14 mouse cellular contexts compared by ENCODE assay signal in the genomic region with DNA sequence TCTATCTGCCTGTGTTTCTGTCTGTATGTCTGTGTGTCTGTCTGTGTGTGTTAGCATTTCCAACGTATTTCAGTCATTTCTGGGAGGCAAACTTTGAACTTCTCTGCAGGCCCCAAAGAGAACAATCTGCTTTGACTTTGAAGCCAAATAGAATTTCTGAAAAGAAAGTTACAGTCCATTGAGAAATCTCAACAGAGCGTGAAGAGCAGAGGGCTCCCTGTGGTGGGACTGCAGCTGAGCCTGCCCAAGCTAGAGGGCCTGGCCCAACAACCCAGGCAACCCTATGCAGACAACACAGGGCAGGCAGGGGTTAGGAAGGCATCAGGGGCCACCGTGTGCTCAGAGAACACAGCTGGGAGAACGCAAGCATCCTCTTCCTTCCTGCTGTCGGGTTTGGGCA.
DNase-seq lines count a peak whose midpoint lies in the region; ATAC-seq and TF ChIP-seq lines count a peak whose summit lies in the region.
"Had no signal": no experiment of that assay in that cellular context is flagged by ENCODE, and none has a peak within 500 bp of the region (broad histone marks: within the 10 kb centered on the region; RNA-seq: fewer than 3 reads in every experiment).

No protein-coding gene starts in this region.

- no peaks in the 10 kb centered on the region for H3K9me3 ChIP-seq in forebrain, embryonic 14.5 days (replicated peaks; ENCODE audit: control insufficient read depth, low read length)
- no peaks in the 10 kb centered on the region for H3K9me3 ChIP-seq in forebrain, embryonic 12.5 days
- H3K9me3 ChIP-seq: heart, embryonic 13.5 days; hindbrain, embryonic 15.5 days; liver, embryonic 12.5 days had no signal

- H3K4me3 ChIP-seq in forebrain, embryonic 14.5 days (ENCODE audit: low read depth, low read length) = no peak overlapping the region
- H3K4me3 ChIP-seq in forebrain, embryonic 12.5 days (replicated peaks) = no peak overlapping the region
- no peak overlapping the region for H3K4me3 ChIP-seq in gastrocnemius, adult 2 months
- H3K4me3 ChIP-seq: heart, embryonic 13.5 days; hindbrain, embryonic 15.5 days; liver, embryonic 12.5 days had no signal

- no peak for TF ChIP-seq CTCF in brain, embryonic 14.5 days (IDR thresholded peaks at IDR 0.05; ENCODE audit: borderline replicate concordance, extremely low read depth, insufficient read depth, insufficient read length)
- TF ChIP-seq CTCF in gastrocnemius, adult 2 months (IDR thresholded peaks at IDR 0.05) = no peak

- H3K36me3 ChIP-seq in forebrain, embryonic 14.5 days (ENCODE audit: control insufficient read depth, insufficient read depth, low read length) = no peaks in the 10 kb centered on the region
- H3K36me3 ChIP-seq in forebrain, embryonic 12.5 days (replicated peaks) = no peaks in the 10 kb centered on the region
- H3K36me3 ChIP-seq: heart, embryonic 13.5 days; hindbrain, embryonic 15.5 days; liver, embryonic 12.5 days had no signal

- no peak overlapping the region for H3K4me2 ChIP-seq in forebrain, embryonic 14.5 days (ENCODE audit: low read length)
- no peak overlapping the region for H3K4me2 ChIP-seq in forebrain, embryonic 12.5 days
- H3K4me2 ChIP-seq: heart, embryonic 13.5 days; hindbrain, embryonic 15.5 days; liver, embryonic 12.5 days had no signal

- no peak for ATAC-seq in forebrain, embryonic 14.5 days
- no peak for ATAC-seq in forebrain, embryonic 12.5 days (ENCODE audit: low FRiP score)
- ATAC-seq: liver, embryonic 12.5 days had no signal

- DNase-seq in forebrain, embryonic 14.5 days (ENCODE audit: low spot score) = peak; percentile 14
- peak; percentile 32 for DNase-seq in brain, embryonic 14.5 days (ENCODE audit: low read depth)
- peak; percentile 50 for DNase-seq in kidney, adult 11 months
- DNase-seq in kidney, postnatal 14 days = peak; percentile 39
- DNase-seq in lung, postnatal 36 days = no peak
- no peak for DNase-seq in right cerebral cortex, postnatal 36 days (ENCODE audit: low spot score in 2 of 2)
- DNase-seq in gastrocnemius, adult 2 months = no peak
- DNase-seq: adrenal gland, postnatal 10 days; midbrain, embryonic 14.5 days; thymus, adult 18-20 months had no signal

- H3K4me1 ChIP-seq in forebrain, embryonic 14.5 days (ENCODE audit: control insufficient read depth, insufficient read depth, low read length) = no peaks in the 10 kb centered on the region; the same call in 1 of the 2 replicates
- peaks cover 25% of the 10 kb centered on the region for H3K4me1 ChIP-seq in forebrain, embryonic 12.5 days
- H3K4me1 ChIP-seq: heart, embryonic 13.5 days; liver, embryonic 12.5 days had no signal

- 32% methylated on average over 5 of the region's 5 CpGs for WGBS in forebrain, embryonic 14.5 days
- WGBS in forebrain, embryonic 12.5 days = 35% methylated on average over 5 of the region's 5 CpGs

- H3K27me3 ChIP-seq in forebrain, embryonic 14.5 days (replicated peaks; ENCODE audit: control insufficient read depth, insufficient read depth, low read length) = no peaks in the 10 kb centered on the region
- H3K27me3 ChIP-seq in forebrain, embryonic 12.5 days = 0 out of 2 replicates have a peak, but pooled peaks cover 10% of the 10 kb centered on the region
- H3K27me3 ChIP-seq: hindbrain, embryonic 15.5 days; liver, embryonic 12.5 days had no signal

- no peak overlapping the region for H3K27ac ChIP-seq in forebrain, embryonic 14.5 days (ENCODE audit: low read depth, low read length)
- no peak overlapping the region for H3K27ac ChIP-seq in forebrain, embryonic 12.5 days
- H3K27ac ChIP-seq in gastrocnemius, adult 2 months = no peak overlapping the region
- H3K27ac ChIP-seq: heart, embryonic 13.5 days; hindbrain, embryonic 15.5 days; liver, embryonic 12.5 days had no signal

- no peak overlapping the region for H3K9ac ChIP-seq in forebrain, embryonic 14.5 days (ENCODE audit: low read length)
- no peak overlapping the region for H3K9ac ChIP-seq in forebrain, embryonic 12.5 days
- H3K9ac ChIP-seq: heart, embryonic 13.5 days; hindbrain, embryonic 15.5 days; liver, embryonic 12.5 days had no signal

- no peak for TF ChIP-seq POLR2A in brain, embryonic 14.5 days (IDR thresholded peaks at IDR 0.05; ENCODE audit: borderline replicate concordance, extremely low read depth, insufficient read depth, insufficient read length, poor library complexity, severe bottlenecking)

- intact Hi-C loops in gastrocnemius, adult 2 months (cut with DNase I) = no loop called here

Comparison
In these comparisons a context has a peak if more than half of its experiments do, and no peak if none do; other contexts are left out.
1. DNase-seq: peak in forebrain, embryonic 14.5 days (single experiment), brain, embryonic 14.5 days (single experiment), kidney, adult 11 months (single experiment) and kidney, postnatal 14 days (single experiment); none in lung, postnatal 36 days (single experiment), right cerebral cortex, postnatal 36 days (0 of 2) and gastrocnemius, adult 2 months (single experiment).